Mouse (Mus musculus): Measurements from ENCODE around the gene Snx22.

DNA sequence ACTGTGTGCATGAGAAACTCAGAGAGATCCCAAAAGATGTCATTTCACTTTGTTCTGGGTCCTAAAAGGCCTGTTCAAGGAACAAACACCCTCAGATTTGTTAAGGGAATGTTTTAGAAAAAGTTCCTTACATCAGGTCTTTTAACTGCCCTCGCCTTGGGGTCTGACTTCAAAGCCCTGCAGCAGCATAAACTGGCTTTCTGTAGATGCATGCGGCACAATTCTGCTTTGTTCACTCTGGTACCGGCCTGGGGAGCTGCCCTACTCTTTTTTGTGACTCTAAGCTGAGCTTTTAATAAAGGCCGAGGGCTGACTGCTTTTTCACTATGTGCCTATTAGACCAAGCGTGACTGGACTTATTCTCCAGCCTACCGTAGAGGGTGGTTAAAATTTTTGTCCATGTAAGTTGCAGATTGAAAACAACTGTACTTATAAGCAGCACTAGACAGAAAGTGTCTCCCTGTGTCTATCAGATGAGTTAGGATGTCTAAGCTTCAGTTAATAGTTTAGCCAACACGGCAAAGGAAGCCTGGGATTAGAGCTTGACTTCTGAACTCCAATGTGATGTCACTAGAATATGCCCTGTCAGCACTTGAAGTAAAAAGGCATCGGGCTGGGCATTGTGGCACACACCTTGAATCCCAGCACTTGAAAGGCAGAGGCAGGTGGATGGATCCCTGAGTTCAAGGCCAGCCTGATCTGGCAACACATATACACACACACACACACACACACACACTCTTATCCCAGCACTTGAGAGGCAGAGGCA, 41.3 kb upstream of the Snx22 start:
- TF ChIP-seq CTCF (IDR thresholded peaks at IDR 0.05; ENCODE audit: borderline replicate concordance, control insufficient read depth, extremely low read depth, insufficient read depth, low read length, poor library complexity) (no peak), POLR2A (IDR thresholded peaks at IDR 0.05; ENCODE audit: control insufficient read depth, extremely low read depth, insufficient read depth, low read length, poor library complexity) (no peak)

Data from thymus, adult 2 months (tissue).